Mouse (Mus musculus) hindbrain, embryonic 10.5 days (tissue): ENCODE results near the gene Apom. TPM values are rescaled to one million over a fixed set of nuclear protein-coding genes. Genes with fewer than 3 reads are reported as not detected.

Source experiments
- DNase-seq: peaks from one replicate; pipeline ENCODE4 v3.0.0-alpha.2; 2017; ENCODE audit warnings: low spot score
- H3K27ac ChIP-seq: fragments of 300-500 bp; sonication (generic); 2 replicates; pipeline ENCODE4 v1.5.1; 2016; ENCODE audit warnings: mild to moderate bottlenecking, moderate library complexity
- H3K27me3 ChIP-seq: fragments of 300-500 bp; sonication (generic); 2 replicates; pipeline ENCODE4 v1.6.1; 2016; ENCODE audit warnings: mild to moderate bottlenecking; ENCODE audit not compliant: poor library complexity, insufficient read depth, severe bottlenecking
- H3K36me3 ChIP-seq: fragments of 300-500 bp; sonication (generic); 2 replicates; pipeline ENCODE4 v1.6.1; 2016; ENCODE audit warnings: mild to moderate bottlenecking, moderate library complexity
- H3K4me1 ChIP-seq: fragments of 300-500 bp; sonication (generic); replicated peaks from 2 replicates; pipeline ENCODE4 v1.6.1; 2016; ENCODE audit warnings: mild to moderate bottlenecking
- H3K4me3 ChIP-seq: fragments of 300-500 bp; sonication (generic); 2 replicates; pipeline ENCODE4 v1.5.1; 2016; ENCODE audit warnings: mild to moderate bottlenecking, moderate library complexity
- H3K9me3 ChIP-seq: fragments of 300-500 bp; sonication (generic); 2 replicates; pipeline ENCODE4 v1.6.1; 2016; ENCODE audit warnings: mild to moderate bottlenecking, moderate library complexity
- WGBS: fragments of 180-500 bp; shearing (Covaris S2); methylation state at CpG from one replicate; pipeline ENCODE4 v1.1.7; 2016; 5-methylcytosine and 5-hydroxymethylcytosine counted together
- polyA plus RNA-seq: library from polyadenylated mRNA; unstranded; fragments of >200 nt; fragmentation: Nextera tagmentation; extraction: Ambion mirVana; gene quantifications from 2 replicates; pipeline ENCODE4 v1.2.1, GENCODE M21; 2016

The Apom gene
- polyA plus RNA-seq, 1 experiment from 2014 or later: 0.16 TPM

- WGBS: 1% methylated on average over 19 of the region's 19 CpGs
- Histone ChIP-seq H3K27me3 (no peaks in the 10 kb centered on the region), H3K4me3 (peak within 1 kb of the TSS; percentile 98), H3K9me3 (no peaks in the 10 kb centered on the region), H3K36me3 (peaks cover 54% of the 10 kb centered on the region), H3K27ac (peak within 1 kb of the TSS; percentile 93), H3K4me1 (peaks cover 48% of the 10 kb centered on the region)
- DNase-seq: no peak
Measured at GRCm38 (mm10) chr17:35121871-35122303, 10.0 kb downstream of the Apom start, which contains the start of gene Csnk2b. Gene Csnk2b (minus strand): TSS chr17:35122053.

GRCm38 (mm10) chr17:35121143-35121799, 10.6 kb downstream of the Apom start, which contains the start of gene Gpank1:
Gene Gpank1 (plus strand): TSS chr17:35121455.
- Histone ChIP-seq H3K4me1 (peaks cover 42% of the 10 kb centered on the region), H3K27ac (peak within 1 kb of the TSS; percentile 93), H3K27me3 (no peaks in the 10 kb centered on the region), H3K4me3 (peak within 1 kb of the TSS; percentile 98), H3K9me3 (no peaks in the 10 kb centered on the region), H3K36me3 (peaks cover 60% of the 10 kb centered on the region)
- DNase-seq: peak; percentile 99
- under 1% methylated on average over 50 of the region's 50 CpGs for WGBS

GRCm38 (mm10) chr17:35120745-35121142, 11.1 kb downstream of the Apom start:
- Histone ChIP-seq H3K4me1 (peaks cover 38% of the 10 kb centered on the region), H3K27me3 (no peaks in the 10 kb centered on the region), H3K9me3 (no peaks in the 10 kb centered on the region), H3K4me3 (peak overlapping the region; percentile 98), H3K27ac (peak overlapping the region; percentile 93), H3K36me3 (peaks cover 65% of the 10 kb centered on the region)
- DNase-seq: peak; percentile 15
- WGBS: under 1% methylated on average over 33 of the region's 33 CpGs

GRCm38 (mm10) chr17:35115046-35116019, 16.5 kb downstream of the Apom start, which contains the start of gene Ly6g5b:
Gene Ly6g5b (minus strand): TSS chr17:35115428.
- Histone ChIP-seq H3K27ac (no peak within 1 kb of the TSS), H3K9me3 (no peaks in the 10 kb centered on the region), H3K27me3 (no peaks in the 10 kb centered on the region), H3K4me1 (peaks cover 16% of the 10 kb centered on the region), H3K36me3 (peaks cover 62% of the 10 kb centered on the region), H3K4me3 (no peak within 1 kb of the TSS)
- WGBS: 88% methylated on average over 8 of the region's 8 CpGs
- DNase-seq: no peak

- Histone ChIP-seq H3K36me3 (peaks cover 32% of the 10 kb centered on the region), H3K9me3 (no peaks in the 10 kb centered on the region), H3K27me3 (no peaks in the 10 kb centered on the region), H3K4me1 (0 out of 2 replicates have a peak, but pooled peaks cover 9% of the 10 kb centered on the region), H3K27ac (no peak overlapping the region), H3K4me3 (no peak overlapping the region)
- 82% methylated on average over 9 of the region's 9 CpGs for WGBS
- no peak for DNase-seq
Measured at GRCm38 (mm10) chr17:35111774-35112173, 20.1 kb downstream of the Apom start.

GRCm38 (mm10) chr17:35108097-35108496, 23.8 kb downstream of the Apom start, which contains the start of gene Ly6g5c:
Gene Ly6g5c (plus strand): TSS chr17:35108279.
- Histone ChIP-seq H3K27me3 (no peaks in the 10 kb centered on the region), H3K27ac (no peak within 1 kb of the TSS), H3K36me3 (peaks cover 18% of the 10 kb centered on the region), H3K4me1 (peaks cover 30% of the 10 kb centered on the region), H3K9me3 (no peaks in the 10 kb centered on the region), H3K4me3 (no peak within 1 kb of the TSS)
- DNase-seq: no peak
- 90% methylated on average over 6 of the region's 6 CpGs for WGBS

GRCm38 (mm10) chr17:35106522-35106921, 25.3 kb downstream of the Apom start:
- 70% methylated on average over 3 of the region's 3 CpGs for WGBS
- H3K4me1 ChIP-seq: peaks cover 31% of the 10 kb centered on the region
- H3K9me3 ChIP-seq: no peaks in the 10 kb centered on the region
- peaks cover 34% of the 10 kb centered on the region for H3K36me3 ChIP-seq
- no peak for DNase-seq
- peak overlapping the region; percentile 82 for H3K27ac ChIP-seq
- H3K4me3 ChIP-seq: no peak overlapping the region
- no peaks in the 10 kb centered on the region for H3K27me3 ChIP-seq

- Histone ChIP-seq H3K4me3 (peak overlapping the region; percentile 33), H3K4me1 (peaks cover 26% of the 10 kb centered on the region), H3K27me3 (no peaks in the 10 kb centered on the region), H3K27ac (peak overlapping the region; percentile 82), H3K9me3 (no peaks in the 10 kb centered on the region), H3K36me3 (peaks cover 40% of the 10 kb centered on the region)
- WGBS: 25% methylated on average over 13 of the region's 13 CpGs
- peak; percentile 44 for DNase-seq
Measured at GRCm38 (mm10) chr17:35105740-35106389, 26.0 kb downstream of the Apom start.

- Histone ChIP-seq H3K9me3 (no peaks in the 10 kb centered on the region), H3K27me3 (no peaks in the 10 kb centered on the region), H3K27ac (0 out of 2 replicates have a peak overlapping the region, but pooled peaks have one; percentile 9), H3K4me3 (no peak overlapping the region), H3K4me1 (peaks cover 25% of the 10 kb centered on the region), H3K36me3 (peaks cover 52% of the 10 kb centered on the region)
- DNase-seq: no peak
- 79% methylated on average over 6 of the region's 6 CpGs for WGBS
Measured at GRCm38 (mm10) chr17:35104754-35105153, 27.1 kb downstream of the Apom start.

GRCm38 (mm10) chr17:35104079-35104478, 27.8 kb downstream of the Apom start:
- WGBS: 92% methylated on average over 7 of the region's 7 CpGs
- no peak overlapping the region for H3K4me3 ChIP-seq
- DNase-seq: no peak
- H3K27me3 ChIP-seq: no peaks in the 10 kb centered on the region
- no peak overlapping the region for H3K27ac ChIP-seq
- H3K36me3 ChIP-seq: peaks cover 58% of the 10 kb centered on the region
- peaks cover 25% of the 10 kb centered on the region for H3K4me1 ChIP-seq
- no peaks in the 10 kb centered on the region for H3K9me3 ChIP-seq

- Histone ChIP-seq H3K27ac (no peak overlapping the region), H3K4me1 (peaks cover 25% of the 10 kb centered on the region), H3K9me3 (no peaks in the 10 kb centered on the region), H3K27me3 (no peaks in the 10 kb centered on the region), H3K4me3 (no peak overlapping the region), H3K36me3 (peaks cover 67% of the 10 kb centered on the region)
- DNase-seq: no peak
- 69% methylated on average over 6 of the region's 6 CpGs for WGBS
Measured at GRCm38 (mm10) chr17:35103221-35103690, 28.6 kb downstream of the Apom start.

GRCm38 (mm10) chr17:35102299-35102698, 29.6 kb downstream of the Apom start:
- 75% methylated on average over 8 of the region's 8 CpGs for WGBS
- H3K27me3 ChIP-seq: no peaks in the 10 kb centered on the region
- peaks cover 25% of the 10 kb centered on the region for H3K4me1 ChIP-seq
- H3K4me3 ChIP-seq: peak overlapping the region; percentile 11; the same call in 1 of the 2 replicates
- H3K9me3 ChIP-seq: no peaks in the 10 kb centered on the region
- H3K27ac ChIP-seq: peak overlapping the region; percentile 40; the same call in 1 of the 2 replicates
- DNase-seq: no peak
- peaks cover 76% of the 10 kb centered on the region for H3K36me3 ChIP-seq
